Mouse (Mus musculus) bone marrow, adult 2 months (tissue): ENCODE data around the gene Akap6. TPM values are rescaled to one million over a fixed set of nuclear protein-coding genes. Genes with fewer than 3 reads are reported as not detected.

ENCODE experiments used
- H3K27ac ChIP-seq: fragments of 200-500 bp; 2 replicates; pipeline ENCODE4 v1.5.1; 2012; ENCODE audit warnings: low read depth, mild to moderate bottlenecking, control low read depth, inconsistent platforms, low read length; ENCODE audit not compliant: control insufficient read depth, poor library complexity, insufficient read depth
- H3K4me1 ChIP-seq: fragments of 200-500 bp; 2 replicates; pipeline ENCODE4 v1.6.1; 2011; ENCODE audit warnings: low read length; ENCODE audit not compliant: control insufficient read depth, insufficient read depth
- H3K4me3 ChIP-seq: fragments of 200-500 bp; replicated peaks from 2 replicates; pipeline ENCODE3; 2011; ENCODE audit warnings: mild to moderate bottlenecking, low read depth, low read length, control low read depth; ENCODE audit not compliant: control insufficient read depth
- CTCF ChIP-seq: fragments of 200-500 bp; IDR thresholded peaks from 2 replicates; pipeline ENCODE4 v1.5.1; 2011; ENCODE audit warnings: low read length, control low read depth; ENCODE audit not compliant: control insufficient read depth, insufficient read depth
- POLR2A ChIP-seq: fragments of 200-500 bp; IDR thresholded peaks from 2 replicates; pipeline ENCODE4 v1.6.1; 2011; ENCODE audit warnings: low read depth, mild to moderate bottlenecking, control low read depth, low read length, borderline replicate concordance; ENCODE audit not compliant: control insufficient read depth
- WGBS: fragments of 180-500 bp; shearing (Covaris S2); methylation state at CpG from one replicate; pipeline ENCODE4 v1.1.7; 2018; 5-methylcytosine and 5-hydroxymethylcytosine counted together
- polyA plus RNA-seq: library from polyadenylated mRNA; stranded (reverse); fragments of >200 nt; gene quantifications from 2 replicates; pipeline ENCODE4 v1.2.4, GENCODE M21; 2011; ENCODE audit warnings: low replicate concordance; ENCODE audit not compliant: missing spikeins, insufficient read depth, insufficient read length

Gene Akap6
- polyA plus RNA-seq, 1 experiment = 0.37 TPM

DNA sequence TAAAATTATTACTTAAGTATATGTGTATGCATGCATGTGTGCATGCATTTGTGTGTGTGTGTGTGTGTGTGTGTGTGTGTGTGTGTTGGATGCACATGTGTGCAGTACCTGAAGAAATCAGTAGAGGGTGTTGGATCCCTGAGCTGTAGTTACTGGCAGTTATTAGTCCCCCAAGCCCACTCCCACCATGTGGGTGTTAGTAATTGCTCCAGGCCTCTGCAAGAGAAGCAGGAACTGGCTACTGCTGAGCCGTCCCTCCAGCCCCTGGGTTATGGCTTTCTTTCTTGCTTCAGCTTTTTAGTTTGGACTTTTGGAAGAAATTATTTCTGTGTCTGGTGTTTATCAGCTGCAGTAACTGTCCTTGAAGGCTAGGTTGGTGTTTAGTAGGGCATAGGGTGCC is 156.9 kb downstream of the Akap6 start:
- TF ChIP-seq POLR2A (no peak), CTCF (no peak)
- Histone ChIP-seq H3K4me3 (no peak overlapping the region), H3K27ac (no peak overlapping the region), H3K4me1 (no peaks in the 10 kb centered on the region)
- 82% methylated on average over 1 of the region's 1 CpGs for WGBS

DNA sequence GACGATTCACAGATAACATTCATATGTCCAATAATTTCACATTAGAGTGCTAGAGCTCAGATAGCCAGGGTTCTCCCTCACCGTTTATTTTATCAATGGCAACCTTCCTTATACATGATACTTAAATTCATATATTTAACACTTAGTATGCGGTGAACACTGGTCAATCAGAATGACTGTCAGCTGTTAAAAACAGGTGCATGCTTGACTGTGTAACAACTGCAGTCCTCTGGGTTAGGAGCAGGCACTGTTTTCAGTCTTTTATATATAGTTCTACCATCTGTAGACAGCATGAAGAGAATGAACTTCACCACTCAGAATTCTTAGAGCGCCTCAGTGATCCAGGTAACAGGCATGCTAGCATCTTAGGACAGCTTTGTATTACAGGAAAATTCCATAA is 158.1 kb downstream of the Akap6 start:
- Histone ChIP-seq H3K4me1 (no peaks in the 10 kb centered on the region; the same call in 1 of the 2 replicates), H3K27ac (no peak overlapping the region), H3K4me3 (no peak overlapping the region)
- TF ChIP-seq POLR2A = no peak
- no peak for TF ChIP-seq CTCF
- WGBS = 76% methylated on average over 4 of the region's 4 CpGs

DNA sequence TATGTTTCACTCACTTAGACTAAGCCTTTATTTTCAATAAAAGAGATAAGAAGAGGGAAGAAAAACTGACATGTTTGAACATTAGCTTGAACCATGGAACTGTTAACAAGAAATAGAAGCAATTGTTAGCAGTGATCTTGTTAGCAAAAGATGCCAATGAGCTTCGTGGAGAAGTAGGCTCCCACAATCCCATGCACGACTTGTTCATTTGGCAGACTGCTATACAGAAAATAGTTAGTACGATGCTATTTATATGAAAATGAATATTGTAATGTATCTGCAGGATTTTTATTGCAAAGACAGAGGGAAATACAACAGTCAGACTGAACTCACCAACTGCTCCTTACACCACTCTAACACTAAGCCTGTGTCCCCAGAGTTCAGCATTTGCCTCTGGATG is 162.7 kb downstream of the Akap6 start:
- Histone ChIP-seq H3K4me1 (no peaks in the 10 kb centered on the region; the same call in 1 of the 2 replicates), H3K4me3 (no peak overlapping the region), H3K27ac (no peak overlapping the region)
- TF ChIP-seq POLR2A (no peak), CTCF (no peak)
- 84% methylated on average over 3 of the region's 3 CpGs for WGBS

GRCm38 (mm10) chr12:52868000-52868624 is 168.9 kb downstream of the Akap6 start:
- TF ChIP-seq POLR2A = no peak
- 61% methylated on average over 8 of the region's 8 CpGs for WGBS
- Histone ChIP-seq H3K4me3 (no peak overlapping the region), H3K27ac (no peak overlapping the region), H3K4me1 (no peaks in the 10 kb centered on the region)

- TF ChIP-seq POLR2A = no peak
- no peak for TF ChIP-seq CTCF
- H3K4me1 ChIP-seq = no peaks in the 10 kb centered on the region
- no peak overlapping the region for H3K27ac ChIP-seq
- H3K4me3 ChIP-seq = no peak overlapping the region
- 55% methylated on average over 3 of the region's 3 CpGs for WGBS
Observed at GRCm38 (mm10) chr12:52871604-52872003, 172.4 kb downstream of the Akap6 start.

DNA sequence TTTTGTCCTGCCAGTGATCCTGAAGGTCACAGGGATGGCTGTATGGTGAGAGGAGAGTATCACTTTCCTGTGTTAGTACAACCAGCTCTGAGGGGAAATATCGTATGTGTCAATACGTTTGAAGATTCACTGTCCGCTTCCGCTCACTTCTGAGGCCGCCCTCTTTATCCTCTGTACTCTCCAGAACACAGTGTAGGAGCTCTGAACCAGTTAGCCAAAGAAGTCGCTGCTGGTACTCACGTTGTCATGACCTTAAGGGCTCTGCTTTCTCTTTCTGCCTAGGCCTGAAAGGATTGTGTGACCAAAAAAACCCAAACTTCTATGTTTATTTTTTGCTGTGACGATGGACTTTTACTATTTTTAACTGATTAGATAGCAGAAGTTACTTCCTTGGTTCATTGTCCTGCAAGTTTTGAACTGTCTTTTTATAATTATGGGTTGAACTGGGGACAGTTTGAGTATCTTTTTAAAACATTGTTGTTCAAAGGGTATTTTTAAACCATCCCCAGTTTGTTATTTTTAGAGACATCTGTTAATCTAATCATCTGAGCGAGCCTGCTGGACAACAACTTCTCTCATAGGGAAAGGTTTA is 175.2 kb downstream of the Akap6 start:
- Histone ChIP-seq H3K27ac (no peak overlapping the region), H3K4me3 (no peak overlapping the region), H3K4me1 (no peaks in the 10 kb centered on the region)
- WGBS = 75% methylated on average over 9 of the region's 9 CpGs
- no peak for TF ChIP-seq CTCF
- no peak for TF ChIP-seq POLR2A

DNA sequence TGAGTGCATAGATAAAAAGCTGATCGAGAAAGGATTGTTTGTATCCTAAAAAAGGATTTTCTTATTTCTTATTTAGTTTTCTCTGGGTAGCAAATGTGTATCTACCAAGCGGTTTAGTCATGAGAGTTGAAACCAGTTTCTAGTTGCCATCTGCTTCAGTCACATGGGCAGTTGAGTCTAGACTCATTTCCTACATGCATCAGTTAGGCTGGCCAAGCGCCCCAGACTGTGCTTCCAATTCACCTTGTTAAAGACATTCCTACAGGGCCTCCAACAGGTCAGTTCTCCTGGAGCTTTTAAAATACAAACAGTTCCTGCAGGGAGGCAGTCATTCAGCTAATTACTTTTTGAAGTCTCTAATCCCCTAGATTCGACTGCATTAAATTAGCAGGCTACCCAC is 176.9 kb downstream of the Akap6 start:
- no peak overlapping the region for H3K27ac ChIP-seq
- WGBS = 70% methylated on average over 4 of the region's 4 CpGs
- no peaks in the 10 kb centered on the region for H3K4me1 ChIP-seq
- TF ChIP-seq POLR2A = no peak
- no peak for TF ChIP-seq CTCF
- no peak overlapping the region for H3K4me3 ChIP-seq

GRCm38 (mm10) chr12:52876978-52877769 is 178.0 kb downstream of the Akap6 start:
- Histone ChIP-seq H3K27ac (no peak overlapping the region), H3K4me1 (no peaks in the 10 kb centered on the region), H3K4me3 (no peak overlapping the region)
- 77% methylated on average over 8 of the region's 8 CpGs for WGBS
- TF ChIP-seq CTCF (no peak), POLR2A (no peak)
